21 mouse cellular contexts compared by ENCODE assay signal in genomic region chr6:135721706-135722105, GRCm38 (mm10).
"Had no signal": no experiment of that assay in that cellular context is flagged by ENCODE, and none has a peak within 500 bp of the region (broad histone marks: within the 10 kb centered on the region; RNA-seq: fewer than 3 reads in every experiment).

No protein-coding gene starts in this region.

- H3K4me3 ChIP-seq: limb, embryonic 10.5 days; limb, embryonic 13.5 days; liver, embryonic 12.5 days; liver, embryonic 15.5 days; lung, embryonic 15.5 days; megakaryocyte, embryonic 14.5 days; midbrain, embryonic 10.5 days; midbrain, embryonic 13.5 days; myocyte; neural tube, embryonic 13.5 days; stomach, embryonic 15.5 days had no signal

- H3K36me3 ChIP-seq: limb, embryonic 10.5 days; limb, embryonic 13.5 days; liver, embryonic 12.5 days; liver, embryonic 15.5 days; lung, embryonic 15.5 days; midbrain, embryonic 10.5 days; midbrain, embryonic 13.5 days; neural tube, embryonic 13.5 days; stomach, embryonic 15.5 days had no signal

- ATAC-seq: intestine, postnatal 0 days; liver, embryonic 12.5 days; midbrain, embryonic 13.5 days; midbrain, embryonic 16.5 days had no signal

- H3K27me3 ChIP-seq: limb, embryonic 13.5 days; liver, embryonic 12.5 days; liver, embryonic 15.5 days; lung, embryonic 15.5 days; megakaryocyte, embryonic 14.5 days; midbrain, embryonic 13.5 days; neural tube, embryonic 13.5 days; stomach, embryonic 15.5 days had no signal

- H3K4me1 ChIP-seq: limb, embryonic 10.5 days; limb, embryonic 13.5 days; liver, embryonic 12.5 days; liver, embryonic 15.5 days; lung, embryonic 15.5 days; megakaryocyte, embryonic 14.5 days; midbrain, embryonic 10.5 days; neural tube, embryonic 13.5 days; stomach, embryonic 15.5 days had no signal

- H3K27ac ChIP-seq: limb, embryonic 10.5 days; limb, embryonic 13.5 days; liver, embryonic 12.5 days; liver, embryonic 15.5 days; lung, embryonic 15.5 days; midbrain, embryonic 10.5 days; midbrain, embryonic 13.5 days; neural tube, embryonic 13.5 days; stomach, embryonic 15.5 days had no signal

- H3K9me3 ChIP-seq: limb, embryonic 10.5 days; limb, embryonic 13.5 days; liver, embryonic 12.5 days; liver, embryonic 15.5 days; lung, embryonic 15.5 days; megakaryocyte, embryonic 14.5 days; midbrain, embryonic 10.5 days; midbrain, embryonic 13.5 days; neural tube, embryonic 13.5 days; stomach, embryonic 15.5 days had no signal

- H3K4me2 ChIP-seq: limb, embryonic 13.5 days; liver, embryonic 12.5 days; liver, embryonic 15.5 days; lung, embryonic 15.5 days; midbrain, embryonic 13.5 days; neural tube, embryonic 13.5 days; stomach, embryonic 15.5 days had no signal

- DNase-seq: liver; lung, adult 18-20 months; lung, postnatal 10 days; lung, postnatal 36 days; retina, postnatal 1 day; right cerebral cortex, postnatal 25 days; spleen, adult 18-20 months; thymus, postnatal 25 days had no signal

- H3K9ac ChIP-seq: limb, embryonic 13.5 days; liver, embryonic 12.5 days; liver, embryonic 15.5 days; lung, embryonic 15.5 days; midbrain, embryonic 13.5 days; neural tube, embryonic 13.5 days; stomach, embryonic 15.5 days had no signal
